Mouse (Mus musculus): ENCODE measurements around the gene Galnt7. TPM values are rescaled to one million over a fixed set of nuclear protein-coding genes. Genes with fewer than 3 reads are reported as not detected.

The Galnt7 gene
- polyA plus RNA-seq, 1 experiment from 2014 or later, result 19.5 TPM

GRCm38 (mm10) chr8:57547581-57547980, 105.3 kb downstream of the Galnt7 start:
- Histone ChIP-seq H3K36me3 (ENCODE audit: control insufficient read depth, insufficient read depth, low read length) (no peaks in the 10 kb centered on the region), H3K9ac (ENCODE audit: low read length) (no peak overlapping the region), H3K4me1 (replicated peaks; ENCODE audit: control insufficient read depth, insufficient read depth, low read length) (no peaks in the 10 kb centered on the region), H3K4me2 (ENCODE audit: low read depth, low read length, severe bottlenecking) (no peak overlapping the region), H3K9me3 (ENCODE audit: control insufficient read depth, low read length) (no peaks in the 10 kb centered on the region), H3K27me3 (ENCODE audit: control insufficient read depth, insufficient read depth, low read length) (no peaks in the 10 kb centered on the region), H3K4me3 (ENCODE audit: low read depth, low read length) (no peak overlapping the region), H3K27ac (ENCODE audit: low read depth, low read length) (no peak overlapping the region)
- ATAC-seq (replicated peaks; ENCODE audit: low FRiP score) (no peak), DNase-seq (ENCODE audit: low spot score) (no peak)
- WGBS, result 90% methylated on average over 12 of the region's 12 CpGs

- Histone ChIP-seq H3K4me3 (ENCODE audit: low read depth, low read length) (no peak overlapping the region), H3K4me2 (ENCODE audit: low read depth, low read length, severe bottlenecking) (no peak overlapping the region), H3K36me3 (ENCODE audit: control insufficient read depth, insufficient read depth, low read length) (no peaks in the 10 kb centered on the region), H3K9ac (ENCODE audit: low read length) (no peak overlapping the region), H3K27ac (ENCODE audit: low read depth, low read length) (no peak overlapping the region), H3K4me1 (replicated peaks; ENCODE audit: control insufficient read depth, insufficient read depth, low read length) (no peaks in the 10 kb centered on the region), H3K9me3 (ENCODE audit: control insufficient read depth, low read length) (no peaks in the 10 kb centered on the region), H3K27me3 (ENCODE audit: control insufficient read depth, insufficient read depth, low read length) (no peaks in the 10 kb centered on the region)
- no peak for ATAC-seq (replicated peaks; ENCODE audit: low FRiP score)
- no peak for DNase-seq (ENCODE audit: low spot score)
- WGBS, result 93% methylated on average over 3 of the region's 3 CpGs
Observed at GRCm38 (mm10) chr8:57546834-57547233, 106.0 kb downstream of the Galnt7 start.

GRCm38 (mm10) chr8:57546401-57546800, 106.4 kb downstream of the Galnt7 start:
- H3K9ac ChIP-seq (ENCODE audit: low read length), result no peak overlapping the region
- no peaks in the 10 kb centered on the region for H3K4me1 ChIP-seq (replicated peaks; ENCODE audit: control insufficient read depth, insufficient read depth, low read length)
- H3K27me3 ChIP-seq (ENCODE audit: control insufficient read depth, insufficient read depth, low read length), result no peaks in the 10 kb centered on the region
- DNase-seq (ENCODE audit: low spot score), result no peak
- no peaks in the 10 kb centered on the region for H3K36me3 ChIP-seq (ENCODE audit: control insufficient read depth, insufficient read depth, low read length)
- H3K9me3 ChIP-seq (ENCODE audit: control insufficient read depth, low read length), result no peaks in the 10 kb centered on the region
- no peak for ATAC-seq (replicated peaks; ENCODE audit: low FRiP score)
- H3K4me2 ChIP-seq (ENCODE audit: low read depth, low read length, severe bottlenecking), result no peak overlapping the region
- no peak overlapping the region for H3K27ac ChIP-seq (ENCODE audit: low read depth, low read length)
- no peak overlapping the region for H3K4me3 ChIP-seq (ENCODE audit: low read depth, low read length)
- 88% methylated on average over 3 of the region's 3 CpGs for WGBS

GRCm38 (mm10) chr8:57541405-57541804, 111.4 kb downstream of the Galnt7 start:
- DNase-seq (ENCODE audit: low spot score), result no peak

GRCm38 (mm10) chr8:57540951-57541350, 111.9 kb downstream of the Galnt7 start:
- Histone ChIP-seq H3K4me3 (ENCODE audit: low read depth, low read length) (no peak overlapping the region), H3K9ac (ENCODE audit: low read length) (no peak overlapping the region), H3K9me3 (ENCODE audit: control insufficient read depth, low read length) (no peaks in the 10 kb centered on the region), H3K27ac (ENCODE audit: low read depth, low read length) (no peak overlapping the region), H3K4me1 (replicated peaks; ENCODE audit: control insufficient read depth, insufficient read depth, low read length) (no peaks in the 10 kb centered on the region), H3K36me3 (ENCODE audit: control insufficient read depth, insufficient read depth, low read length) (no peaks in the 10 kb centered on the region), H3K4me2 (ENCODE audit: low read depth, low read length, severe bottlenecking) (no peak overlapping the region), H3K27me3 (ENCODE audit: control insufficient read depth, insufficient read depth, low read length) (no peaks in the 10 kb centered on the region)
- WGBS, result 96% methylated on average over 11 of the region's 11 CpGs
- DNase-seq (ENCODE audit: low spot score), result no peak
- no peak for ATAC-seq (replicated peaks; ENCODE audit: low FRiP score)

More at GRCm38 (mm10) chr8:57541405-57541804, 111.4 kb downstream of the Galnt7 start:
- Histone ChIP-seq H3K36me3 (ENCODE audit: control insufficient read depth, insufficient read depth, low read length) (no peaks in the 10 kb centered on the region), H3K4me1 (replicated peaks; ENCODE audit: control insufficient read depth, insufficient read depth, low read length) (no peaks in the 10 kb centered on the region), H3K27ac (ENCODE audit: low read depth, low read length) (no peak overlapping the region), H3K9ac (ENCODE audit: low read length) (no peak overlapping the region), H3K4me2 (ENCODE audit: low read depth, low read length, severe bottlenecking) (no peak overlapping the region), H3K4me3 (ENCODE audit: low read depth, low read length) (no peak overlapping the region), H3K9me3 (ENCODE audit: control insufficient read depth, low read length) (no peaks in the 10 kb centered on the region), H3K27me3 (ENCODE audit: control insufficient read depth, insufficient read depth, low read length) (no peaks in the 10 kb centered on the region)
- ATAC-seq (replicated peaks; ENCODE audit: low FRiP score), result no peak
- WGBS, result 89% methylated on average over 9 of the region's 9 CpGs

- Histone ChIP-seq H3K27ac (ENCODE audit: low read depth, low read length) (no peak overlapping the region), H3K4me1 (replicated peaks; ENCODE audit: control insufficient read depth, insufficient read depth, low read length) (no peaks in the 10 kb centered on the region), H3K9me3 (ENCODE audit: control insufficient read depth, low read length) (no peaks in the 10 kb centered on the region), H3K9ac (ENCODE audit: low read length) (no peak overlapping the region), H3K36me3 (ENCODE audit: control insufficient read depth, insufficient read depth, low read length) (no peaks in the 10 kb centered on the region), H3K27me3 (ENCODE audit: control insufficient read depth, insufficient read depth, low read length) (no peaks in the 10 kb centered on the region), H3K4me3 (ENCODE audit: low read depth, low read length) (no peak overlapping the region), H3K4me2 (ENCODE audit: low read depth, low read length, severe bottlenecking) (no peak overlapping the region)
- WGBS, result 44% methylated on average over 12 of the region's 12 CpGs
- DNase-seq (ENCODE audit: low spot score) (peak; percentile 78), ATAC-seq (replicated peaks; ENCODE audit: low FRiP score) (peak; percentile 44)
Observed at GRCm38 (mm10) chr8:57540110-57540838, 112.6 kb downstream of the Galnt7 start.

- H3K36me3 ChIP-seq (ENCODE audit: control insufficient read depth, insufficient read depth, low read length), result no peaks in the 10 kb centered on the region
- H3K27ac ChIP-seq (ENCODE audit: low read depth, low read length), result no peak overlapping the region
- DNase-seq (ENCODE audit: low spot score), result no peak
- no peaks in the 10 kb centered on the region for H3K4me1 ChIP-seq (replicated peaks; ENCODE audit: control insufficient read depth, insufficient read depth, low read length)
- WGBS, result 80% methylated on average over 7 of the region's 7 CpGs
- no peaks in the 10 kb centered on the region for H3K27me3 ChIP-seq (ENCODE audit: control insufficient read depth, insufficient read depth, low read length)
- ATAC-seq (replicated peaks; ENCODE audit: low FRiP score), result no peak
- no peak overlapping the region for H3K4me2 ChIP-seq (ENCODE audit: low read depth, low read length, severe bottlenecking)
- H3K4me3 ChIP-seq (ENCODE audit: low read depth, low read length), result no peak overlapping the region
- no peak overlapping the region for H3K9ac ChIP-seq (ENCODE audit: low read length)
- H3K9me3 ChIP-seq (ENCODE audit: control insufficient read depth, low read length), result no peaks in the 10 kb centered on the region
Observed at GRCm38 (mm10) chr8:57538601-57539000, 114.2 kb downstream of the Galnt7 start.

GRCm38 (mm10) chr8:57536167-57536566, 116.7 kb downstream of the Galnt7 start:
- H3K9me3 ChIP-seq (ENCODE audit: control insufficient read depth, low read length), result no peaks in the 10 kb centered on the region
- ATAC-seq (replicated peaks; ENCODE audit: low FRiP score) (no peak), DNase-seq (ENCODE audit: low spot score) (no peak)
- no peak overlapping the region for H3K27ac ChIP-seq (ENCODE audit: low read depth, low read length)
- no peak overlapping the region for H3K4me2 ChIP-seq (ENCODE audit: low read depth, low read length, severe bottlenecking)
- H3K4me1 ChIP-seq (replicated peaks; ENCODE audit: control insufficient read depth, insufficient read depth, low read length), result no peaks in the 10 kb centered on the region
- WGBS, result 94% methylated on average over 6 of the region's 6 CpGs
- no peak overlapping the region for H3K9ac ChIP-seq (ENCODE audit: low read length)
- no peaks in the 10 kb centered on the region for H3K36me3 ChIP-seq (ENCODE audit: control insufficient read depth, insufficient read depth, low read length)
- H3K27me3 ChIP-seq (ENCODE audit: control insufficient read depth, insufficient read depth, low read length), result no peaks in the 10 kb centered on the region
- H3K4me3 ChIP-seq (ENCODE audit: low read depth, low read length), result no peak overlapping the region

GRCm38 (mm10) chr8:57534495-57534894, 118.3 kb downstream of the Galnt7 start:
- H3K36me3 ChIP-seq (ENCODE audit: control insufficient read depth, insufficient read depth, low read length), result no peaks in the 10 kb centered on the region
- H3K4me3 ChIP-seq (ENCODE audit: low read depth, low read length), result no peak overlapping the region
- H3K9me3 ChIP-seq (ENCODE audit: control insufficient read depth, low read length), result no peaks in the 10 kb centered on the region
- H3K27me3 ChIP-seq (ENCODE audit: control insufficient read depth, insufficient read depth, low read length), result no peaks in the 10 kb centered on the region
- DNase-seq (ENCODE audit: low spot score), result no peak
- H3K4me2 ChIP-seq (ENCODE audit: low read depth, low read length, severe bottlenecking), result no peak overlapping the region
- no peak overlapping the region for H3K9ac ChIP-seq (ENCODE audit: low read length)
- ATAC-seq (replicated peaks; ENCODE audit: low FRiP score), result no peak
- 82% methylated on average over 4 of the region's 4 CpGs for WGBS
- H3K4me1 ChIP-seq (replicated peaks; ENCODE audit: control insufficient read depth, insufficient read depth, low read length), result no peaks in the 10 kb centered on the region
- H3K27ac ChIP-seq (ENCODE audit: low read depth, low read length), result no peak overlapping the region
